Mouse (Mus musculus): ENCODE measurements around the gene Smarcal1.

DNA sequence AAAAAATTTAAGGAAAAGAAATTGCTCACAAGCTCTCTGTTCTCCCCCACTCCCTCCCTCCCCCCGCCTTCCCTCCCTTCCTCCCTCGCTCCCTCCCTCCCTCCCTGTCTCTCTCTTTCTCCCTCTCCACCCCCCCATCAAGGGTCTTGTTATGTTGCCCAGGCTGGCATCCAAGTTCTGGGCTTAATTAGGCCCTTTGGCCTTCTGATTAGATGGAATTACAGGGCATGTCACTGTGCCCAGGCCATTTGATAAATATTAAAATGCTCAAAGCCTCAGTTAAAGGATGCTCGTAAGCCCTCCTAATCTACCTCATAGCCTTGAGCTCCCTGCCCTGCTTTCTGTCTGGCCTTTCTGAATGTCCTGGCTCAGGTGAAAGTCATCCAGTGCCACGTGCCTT lies 7.6 kb downstream of the Smarcal1 start:
- TF ChIP-seq GATA1 (IDR thresholded peaks at IDR 0.05; ENCODE audit: low read depth, low read length), result no peak
- TF ChIP-seq JUND (IDR thresholded peaks at IDR 0.05; ENCODE audit: low read depth, low read length), result no peak
- no peak for TF ChIP-seq ZMIZ1 (IDR thresholded peaks at IDR 0.05; ENCODE audit: low read depth, low read length)
